15 mouse cellular contexts compared by ENCODE assay signal in genomic region chr10:83163946-83164345, GRCm38 (mm10).
A peak's percentile ranks its signal among the peaks of the same experiment; 100 is the strongest.
DNase-seq lines count a peak whose midpoint lies in the region; ATAC-seq and TF ChIP-seq lines count a peak whose summit lies in the region.
"Had no signal": no experiment of that assay in that cellular context is flagged by ENCODE, and none has a peak within 500 bp of the region (broad histone marks: within the 10 kb centered on the region; RNA-seq: fewer than 3 reads in every experiment).

No protein-coding gene starts in this region.

- no peak overlapping the region for H3K27ac ChIP-seq in heart, adult 2 months
- H3K27ac ChIP-seq in heart, embryonic 12.5 days (ENCODE audit: poor library complexity, severe bottlenecking), result no peak overlapping the region
- no peak overlapping the region for H3K27ac ChIP-seq in embryonic facial prominence, embryonic 14.5 days (replicated peaks; ENCODE audit: low read depth, low read length)
- no peak overlapping the region; a peak in 2 of 4 replicates for H3K27ac ChIP-seq in heart, embryonic 14.5 days (replicated peaks in 1 of 2; ENCODE audit: control insufficient read depth in 1 of 2, insufficient read depth in 1 of 2, low read depth in 2 of 2, low read length in 2 of 2)
- H3K27ac ChIP-seq in limb, embryonic 10.5 days, result peak overlapping the region; percentile 36; the same call in 1 of the 2 replicates
- H3K27ac ChIP-seq: liver, embryonic 13.5 days had no signal

- intact Hi-C loops in heart, adult 2 months (cut with DNase I), result no loop called here
- intact Hi-C loops in left cerebral cortex, postnatal 4 days (cut with DNase I), result no loop called here

- ATAC-seq in heart, embryonic 12.5 days (ENCODE audit: insufficient number of reproducible peaks, low FRiP score), result no peak
- ATAC-seq in embryonic facial prominence, embryonic 14.5 days (ENCODE audit: low read depth), result no peak
- ATAC-seq in heart, embryonic 14.5 days (ENCODE audit: insufficient number of reproducible peaks, insufficient read depth, low FRiP score, low read depth), result peak; percentile 26; the same call in 1 of the 2 replicates
- ATAC-seq: forebrain, embryonic 16.5 days had no signal

- H3K4me3 ChIP-seq in heart, adult 2 months, result no peak overlapping the region
- no peak overlapping the region for H3K4me3 ChIP-seq in heart, embryonic 12.5 days
- H3K4me3 ChIP-seq in embryonic facial prominence, embryonic 14.5 days (ENCODE audit: low read depth, low read length), result no peak overlapping the region
- H3K4me3 ChIP-seq in heart, embryonic 14.5 days (ENCODE audit: control insufficient read depth in 1 of 2, insufficient read depth in 1 of 2, low read depth in 1 of 2, low read length in 2 of 2), result no peak overlapping the region
- no peak overlapping the region for H3K4me3 ChIP-seq in limb, embryonic 10.5 days
- H3K4me3 ChIP-seq: liver, embryonic 13.5 days had no signal

- H3K79me2 ChIP-seq in heart, adult 2 months (replicated peaks; ENCODE audit: control insufficient read depth, insufficient read depth, low read length), result no peaks in the 10 kb centered on the region

- H3K9me3 ChIP-seq in heart, embryonic 12.5 days (replicated peaks), result no peaks in the 10 kb centered on the region
- H3K9me3 ChIP-seq in embryonic facial prominence, embryonic 14.5 days (ENCODE audit: control insufficient read depth, low read length), result no peaks in the 10 kb centered on the region
- H3K9me3 ChIP-seq in heart, embryonic 14.5 days (ENCODE audit: control insufficient read depth, low read length), result no peaks in the 10 kb centered on the region
- no peaks in the 10 kb centered on the region for H3K9me3 ChIP-seq in limb, embryonic 10.5 days (replicated peaks)
- H3K9me3 ChIP-seq: liver, embryonic 13.5 days had no signal

- no peak overlapping the region for H3K4me2 ChIP-seq in heart, embryonic 12.5 days
- H3K4me2 ChIP-seq in embryonic facial prominence, embryonic 14.5 days (ENCODE audit: low read depth, low read length), result no peak overlapping the region
- no peak overlapping the region for H3K4me2 ChIP-seq in heart, embryonic 14.5 days (ENCODE audit: low read length)
- H3K4me2 ChIP-seq: liver, embryonic 13.5 days had no signal

- H3K9ac ChIP-seq in heart, adult 2 months (ENCODE audit: low read depth, low read length), result no peak overlapping the region
- no peak overlapping the region for H3K9ac ChIP-seq in heart, embryonic 12.5 days
- no peak overlapping the region for H3K9ac ChIP-seq in embryonic facial prominence, embryonic 14.5 days (ENCODE audit: low read depth, low read length)
- H3K9ac ChIP-seq in heart, embryonic 14.5 days (ENCODE audit: low read length), result no peak overlapping the region
- H3K9ac ChIP-seq: liver, embryonic 13.5 days had no signal

- no peak for TF ChIP-seq EP300 in heart, adult 2 months (IDR thresholded peaks at IDR 0.05; ENCODE audit: insufficient read depth, low read depth, low read length)

- H3K36me3 ChIP-seq in heart, adult 2 months (ENCODE audit: control insufficient read depth, insufficient read depth, low read length), result no peaks in the 10 kb centered on the region
- H3K36me3 ChIP-seq in heart, embryonic 12.5 days, result no peaks in the 10 kb centered on the region
- H3K36me3 ChIP-seq in embryonic facial prominence, embryonic 14.5 days (ENCODE audit: control insufficient read depth, insufficient read depth, low read length), result no peaks in the 10 kb centered on the region
- H3K36me3 ChIP-seq in heart, embryonic 14.5 days (ENCODE audit: control insufficient read depth, insufficient read depth, low read length), result no peaks in the 10 kb centered on the region
- H3K36me3 ChIP-seq in limb, embryonic 10.5 days, result no peaks in the 10 kb centered on the region
- H3K36me3 ChIP-seq: liver, embryonic 13.5 days had no signal

- TF ChIP-seq POLR2A in heart, adult 2 months (IDR thresholded peaks at IDR 0.05; ENCODE audit: insufficient read depth, low read depth, low read length), result no peak

- WGBS in heart, adult 2 months, result 28% methylated on average over 6 of the region's 6 CpGs
- WGBS in heart, embryonic 12.5 days, result 29% methylated on average over 6 of the region's 6 CpGs
- WGBS in embryonic facial prominence, embryonic 14.5 days, result 20% methylated on average over 6 of the region's 6 CpGs
- WGBS in heart, embryonic 14.5 days, result 36% methylated on average over 6 of the region's 6 CpGs
- 63% methylated on average over 6 of the region's 6 CpGs for WGBS in limb, embryonic 10.5 days

- TF ChIP-seq CTCF in heart, adult 2 months (IDR thresholded peaks at IDR 0.05), result no peak

- peak; percentile 54 to 65 for DNase-seq in heart, adult 2 months
- DNase-seq in embryonic facial prominence, embryonic 14.5 days (ENCODE audit: low spot score), result peak; percentile 59
- no peak for DNase-seq in limb, embryonic 10.5 days (ENCODE audit: low spot score)
- no peak for DNase-seq in frontal cortex, adult 2 months (ENCODE audit: extremely low spot score in 1 of 2, low spot score in 1 of 2)
- no peak for DNase-seq in left cerebral cortex, postnatal 4 days
- DNase-seq in right cerebral cortex, postnatal 4 days, result no peak
- DNase-seq: adrenal gland, postnatal 25 days; cerebellum, adult 2 months; kidney, adult 18-20 months; kidney, postnatal 14 days; liver, embryonic 13.5 days; right cerebral cortex, adult 18-20 months had no signal

- H3K4me1 ChIP-seq in heart, adult 2 months (ENCODE audit: control insufficient read depth, insufficient read depth, low read length), result peaks cover 13% of the 10 kb centered on the region
- peaks cover 39% of the 10 kb centered on the region for H3K4me1 ChIP-seq in heart, embryonic 12.5 days (replicated peaks)
- peaks cover 37% of the 10 kb centered on the region for H3K4me1 ChIP-seq in embryonic facial prominence, embryonic 14.5 days (ENCODE audit: control insufficient read depth, insufficient read depth, low read length)
- peaks cover 26 to 41% of the 10 kb centered on the region in 2 experiments for H3K4me1 ChIP-seq in heart, embryonic 14.5 days (ENCODE audit: control insufficient read depth in 2 of 2, insufficient read depth in 2 of 2, low read length in 2 of 2)
- H3K4me1 ChIP-seq in limb, embryonic 10.5 days, result peaks cover 46% of the 10 kb centered on the region

- H3K27me3 ChIP-seq in heart, adult 2 months (ENCODE audit: control insufficient read depth, insufficient read depth, low read length), result no peaks in the 10 kb centered on the region
- H3K27me3 ChIP-seq in heart, embryonic 12.5 days (replicated peaks), result no peaks in the 10 kb centered on the region
- H3K27me3 ChIP-seq in embryonic facial prominence, embryonic 14.5 days (replicated peaks; ENCODE audit: control insufficient read depth, insufficient read depth, low read length), result no peaks in the 10 kb centered on the region
- no peaks in the 10 kb centered on the region for H3K27me3 ChIP-seq in heart, embryonic 14.5 days (ENCODE audit: control insufficient read depth, insufficient read depth, low read length)
- no peaks in the 10 kb centered on the region for H3K27me3 ChIP-seq in limb, embryonic 10.5 days (ENCODE audit: low read depth, poor library complexity, severe bottlenecking)
- H3K27me3 ChIP-seq: liver, embryonic 13.5 days had no signal

Comparison
In these comparisons a context has a peak if more than half of its experiments do, and no peak if none do; other contexts are left out.
1. DNase-seq: peak in heart, adult 2 months (2 of 2) and embryonic facial prominence, embryonic 14.5 days (single experiment); none in limb, embryonic 10.5 days (single experiment), frontal cortex, adult 2 months (0 of 2), left cerebral cortex, postnatal 4 days (single experiment) and right cerebral cortex, postnatal 4 days (single experiment).